Mouse (Mus musculus) erythroblast, embryonic 14.5 days (primary cell): Measurements from ENCODE around the gene Pard3. TPM values are rescaled to one million over a fixed set of nuclear protein-coding genes. Genes with fewer than 3 reads are reported as not detected.

Experiments
- H3K27me3 ChIP-seq: 2 replicates; pipeline ENCODE4 v1.6.1; 2012; ENCODE audit warnings: inconsistent platforms; ENCODE audit not compliant: control insufficient read depth
- H3K36me3 ChIP-seq: 2 replicates; pipeline ENCODE4 v1.6.1; 2012; ENCODE audit warnings: mild to moderate bottlenecking, inconsistent platforms; ENCODE audit not compliant: control insufficient read depth
- H3K4me1 ChIP-seq: 2 replicates; pipeline ENCODE4 v1.6.1; 2012; ENCODE audit warnings: inconsistent platforms; ENCODE audit not compliant: control insufficient read depth
- H3K4me3 ChIP-seq: replicated peaks from 2 replicates; pipeline ENCODE3; 2012; ENCODE audit warnings: moderate library complexity, mild to moderate bottlenecking, inconsistent platforms
- H3K9me3 ChIP-seq: 2 replicates; pipeline ENCODE4 v1.6.1; 2012; ENCODE audit warnings: low read length, inconsistent platforms, mixed read lengths; ENCODE audit not compliant: control insufficient read depth
- GATA1 ChIP-seq: IDR thresholded peaks from 2 replicates; pipeline ENCODE4 v1.6.1; 2012; ENCODE audit warnings: low read length, inconsistent platforms, mixed read lengths
- TAL1 ChIP-seq: IDR thresholded peaks from 3 replicates; pipeline ENCODE4 v1.6.1; 2012; ENCODE audit warnings: low read length, inconsistent platforms, mixed read lengths
- polyA plus RNA-seq: library from polyadenylated mRNA; stranded (reverse); fragments of >175 nt; gene quantifications from 2 replicates; pipeline ENCODE4 v1.2.3, GENCODE M21; 2012

The Pard3 gene
- polyA plus RNA-seq, 1 experiment: 0.02 TPM

GRCm38 (mm10) chr8:127264691-127265470 lies 201.2 kb downstream of the Pard3 start:
- H3K9me3 ChIP-seq: no peaks in the 10 kb centered on the region

GRCm38 (mm10) chr8:127266777-127267176 lies 203.1 kb downstream of the Pard3 start:
- no peaks in the 10 kb centered on the region for H3K9me3 ChIP-seq
- no peaks in the 10 kb centered on the region for H3K4me1 ChIP-seq
- TF ChIP-seq GATA1 (no peak), TAL1 (no peak)
- no peak overlapping the region for H3K4me3 ChIP-seq
- no peaks in the 10 kb centered on the region for H3K36me3 ChIP-seq
- H3K27me3 ChIP-seq: no peaks in the 10 kb centered on the region

More at GRCm38 (mm10) chr8:127264691-127265470, 201.2 kb downstream of the Pard3 start:
- TF ChIP-seq GATA1: no peak
- TF ChIP-seq TAL1: no peak
- Histone ChIP-seq H3K4me3 (no peak overlapping the region), H3K36me3 (no peaks in the 10 kb centered on the region), H3K27me3 (no peaks in the 10 kb centered on the region), H3K4me1 (no peaks in the 10 kb centered on the region)

- H3K9me3 ChIP-seq: no peaks in the 10 kb centered on the region
- no peaks in the 10 kb centered on the region for H3K4me1 ChIP-seq
- H3K4me3 ChIP-seq: no peak overlapping the region
- TF ChIP-seq GATA1 (no peak), TAL1 (no peak)
- H3K36me3 ChIP-seq: no peaks in the 10 kb centered on the region
- H3K27me3 ChIP-seq: no peaks in the 10 kb centered on the region
These were observed 204.7 kb downstream of the Pard3 start for GRCm38 (mm10) chr8:127268239-127269024.

- no peak overlapping the region for H3K4me3 ChIP-seq
- no peaks in the 10 kb centered on the region for H3K27me3 ChIP-seq
- no peaks in the 10 kb centered on the region for H3K4me1 ChIP-seq
- H3K36me3 ChIP-seq: no peaks in the 10 kb centered on the region
- no peaks in the 10 kb centered on the region for H3K9me3 ChIP-seq
- TF ChIP-seq TAL1 (no peak), GATA1 (no peak)
These were observed 205.5 kb downstream of the Pard3 start for GRCm38 (mm10) chr8:127269082-127269747.

- TF ChIP-seq GATA1 (no peak), TAL1 (no peak)
- Histone ChIP-seq H3K4me1 (no peaks in the 10 kb centered on the region), H3K36me3 (no peaks in the 10 kb centered on the region), H3K9me3 (no peaks in the 10 kb centered on the region), H3K4me3 (no peak overlapping the region), H3K27me3 (no peaks in the 10 kb centered on the region)
These were observed 207.5 kb downstream of the Pard3 start for GRCm38 (mm10) chr8:127271186-127271585.

GRCm38 (mm10) chr8:127280299-127280974 lies 216.7 kb downstream of the Pard3 start:
- Histone ChIP-seq H3K4me3 (no peak overlapping the region), H3K9me3 (no peaks in the 10 kb centered on the region), H3K36me3 (no peaks in the 10 kb centered on the region), H3K27me3 (no peaks in the 10 kb centered on the region), H3K4me1 (no peaks in the 10 kb centered on the region)
- no peak for TF ChIP-seq TAL1
- no peak for TF ChIP-seq GATA1

GRCm38 (mm10) chr8:127281035-127281434 lies 217.3 kb downstream of the Pard3 start:
- no peak for TF ChIP-seq GATA1
- no peak for TF ChIP-seq TAL1
- Histone ChIP-seq H3K4me3 (no peak overlapping the region), H3K9me3 (no peaks in the 10 kb centered on the region), H3K36me3 (no peaks in the 10 kb centered on the region), H3K4me1 (no peaks in the 10 kb centered on the region), H3K27me3 (no peaks in the 10 kb centered on the region)

- H3K9me3 ChIP-seq: no peaks in the 10 kb centered on the region
- no peak overlapping the region for H3K4me3 ChIP-seq
- H3K27me3 ChIP-seq: no peaks in the 10 kb centered on the region
- H3K4me1 ChIP-seq: no peaks in the 10 kb centered on the region
- TF ChIP-seq GATA1 (no peak), TAL1 (no peak)
- no peaks in the 10 kb centered on the region for H3K36me3 ChIP-seq
These were observed 220.9 kb downstream of the Pard3 start for GRCm38 (mm10) chr8:127284462-127285216.
